Mouse (Mus musculus): ENCODE measurements at regions not wholly inside any gene's neighbourhood (a gene's known extent, or its start where the extent isn't known, plus 50 kb on each side); places are given as distances from the start of the nearest gene placed in this dataset.

DNA sequence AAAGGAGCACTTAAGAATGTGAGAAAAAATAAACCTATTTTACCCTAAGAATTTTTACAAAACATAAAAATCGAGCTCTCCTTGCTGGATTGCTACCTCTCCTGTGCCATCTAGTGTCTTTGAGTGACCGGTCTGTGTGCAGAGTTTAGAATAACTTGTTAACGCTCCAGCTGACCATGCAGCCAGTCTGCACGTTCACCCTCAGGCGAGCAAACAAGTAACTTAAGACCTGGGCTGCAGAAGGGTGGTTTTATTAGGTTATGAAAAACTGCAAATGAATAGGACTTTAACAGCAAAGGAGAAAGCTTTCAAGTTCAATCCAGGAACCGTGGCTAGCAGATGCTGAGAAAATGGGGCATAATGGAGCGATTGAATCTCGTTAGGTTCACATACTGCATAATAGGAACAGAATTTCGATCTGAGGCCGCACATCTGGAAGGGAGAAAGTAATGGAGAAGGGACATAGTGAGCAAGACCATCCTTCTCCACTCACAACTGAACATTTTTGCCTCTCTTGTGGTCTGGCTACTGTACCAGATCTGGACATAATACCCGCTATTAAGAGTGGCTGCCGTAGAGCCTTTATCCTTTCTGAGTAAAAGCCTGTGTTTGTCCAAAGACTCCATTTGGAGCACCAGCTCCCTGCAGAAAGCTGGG, 363.0 kb upstream of the Intu start:
- no peak for DNase-seq (ENCODE audit: low read depth)

DNA sequence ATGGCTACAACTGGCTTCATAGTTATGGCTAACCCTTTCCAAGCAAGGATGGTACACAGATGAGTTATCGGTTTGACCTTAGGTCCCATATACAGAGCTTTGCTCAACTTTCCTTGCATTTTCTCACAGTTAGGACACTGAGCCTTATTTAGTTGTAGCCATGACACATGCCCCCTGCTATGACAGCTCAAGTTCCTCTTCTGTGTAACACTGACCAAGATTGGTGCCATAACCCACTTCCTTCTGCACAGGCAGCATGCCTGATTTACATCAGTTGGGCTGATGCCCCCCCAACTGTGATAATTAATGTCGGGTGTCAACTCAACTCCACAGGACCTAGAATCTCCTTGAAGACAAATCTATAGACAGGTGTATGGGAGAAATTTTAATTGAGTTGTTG, 361.5 kb upstream of the Intu start:
- DNase-seq (ENCODE audit: low read depth): no peak

DNA sequence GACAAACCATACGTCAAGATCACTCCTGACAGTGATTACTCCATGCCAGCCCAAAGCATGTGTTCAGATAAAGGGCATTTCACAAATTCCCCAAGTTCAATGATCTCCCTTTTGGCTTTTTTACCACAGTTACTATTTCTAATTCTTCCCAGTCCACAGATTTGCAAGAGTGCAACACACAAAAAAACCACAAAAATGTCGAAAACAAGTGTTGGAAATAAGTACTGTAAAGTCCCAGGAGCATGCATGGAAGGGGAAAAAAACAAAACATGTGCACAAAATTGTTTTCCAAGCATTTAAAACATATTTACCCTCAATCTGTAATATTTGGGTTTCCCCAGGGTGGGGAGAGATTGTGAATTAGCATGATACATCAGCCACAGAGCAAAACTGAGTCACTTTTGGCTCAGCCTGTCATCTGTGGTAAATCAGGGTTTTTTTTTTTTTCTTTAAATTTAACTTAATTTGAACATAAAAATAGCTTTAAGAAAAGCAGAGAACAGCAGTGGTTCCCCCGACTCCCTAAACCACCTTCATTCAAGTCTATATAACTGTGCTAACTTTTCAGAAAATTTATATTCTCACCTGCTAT, 351.3 kb upstream of the Intu start:
- no peak for DNase-seq (ENCODE audit: low read depth)

- DNase-seq (ENCODE audit: low read depth): no peak
Observed at GRCm38 (mm10) chr3:40185597-40186320, 345.3 kb upstream of the Intu start.

GRCm38 (mm10) chr3:40189529-40189928, 341.6 kb upstream of the Intu start:
- no peak for DNase-seq (ENCODE audit: low read depth)

- DNase-seq (ENCODE audit: low read depth): no peak
Observed at GRCm38 (mm10) chr3:40190024-40190423, 341.1 kb upstream of the Intu start.

- DNase-seq (ENCODE audit: low read depth): no peak
Observed at GRCm38 (mm10) chr3:40200174-40200573, 330.9 kb upstream of the Intu start.

DNA sequence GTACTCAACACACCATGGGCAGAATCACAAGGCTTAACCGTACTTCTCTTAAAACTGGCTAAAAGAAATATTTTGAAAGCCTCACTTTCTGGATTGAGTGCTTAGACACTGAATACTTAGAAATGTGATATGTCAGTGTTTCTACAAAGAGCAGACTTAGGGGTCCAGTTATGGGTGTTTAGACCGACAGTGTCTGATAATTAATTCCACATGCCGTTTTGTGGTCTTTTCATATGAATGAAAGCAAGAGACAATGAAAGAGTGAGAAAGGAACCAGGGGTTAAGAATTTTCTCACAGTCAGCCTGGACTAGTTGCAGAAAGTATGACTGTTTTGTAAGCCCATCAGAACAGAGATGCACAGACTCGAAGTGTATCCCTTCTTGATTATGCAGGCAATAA, 324.8 kb upstream of the Intu start:
- no peak for DNase-seq (ENCODE audit: low read depth)

DNA sequence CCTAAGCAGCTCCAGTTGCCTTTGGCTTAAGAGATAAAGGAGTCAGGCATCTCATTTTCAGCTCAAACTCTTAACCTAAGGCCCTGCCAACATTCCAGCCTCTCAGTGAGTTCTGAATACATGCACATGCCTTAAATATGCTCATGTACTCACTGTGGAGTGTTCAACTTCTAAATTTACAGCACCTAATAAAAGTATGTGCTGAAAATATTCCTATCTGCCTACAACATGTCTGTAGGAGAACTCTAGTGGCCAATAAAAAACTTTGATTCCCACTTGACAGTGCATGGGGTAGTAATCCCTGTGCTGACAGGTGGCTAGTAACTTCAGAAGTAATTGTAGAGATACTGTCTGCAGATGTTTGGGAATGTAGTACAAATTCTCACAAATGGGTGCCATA, 319.3 kb upstream of the Intu start:
- no peak for DNase-seq (ENCODE audit: low read depth)

- no peak for DNase-seq (ENCODE audit: low read depth)
Observed at GRCm38 (mm10) chr3:40226772-40227171, 304.3 kb upstream of the Intu start.

DNA sequence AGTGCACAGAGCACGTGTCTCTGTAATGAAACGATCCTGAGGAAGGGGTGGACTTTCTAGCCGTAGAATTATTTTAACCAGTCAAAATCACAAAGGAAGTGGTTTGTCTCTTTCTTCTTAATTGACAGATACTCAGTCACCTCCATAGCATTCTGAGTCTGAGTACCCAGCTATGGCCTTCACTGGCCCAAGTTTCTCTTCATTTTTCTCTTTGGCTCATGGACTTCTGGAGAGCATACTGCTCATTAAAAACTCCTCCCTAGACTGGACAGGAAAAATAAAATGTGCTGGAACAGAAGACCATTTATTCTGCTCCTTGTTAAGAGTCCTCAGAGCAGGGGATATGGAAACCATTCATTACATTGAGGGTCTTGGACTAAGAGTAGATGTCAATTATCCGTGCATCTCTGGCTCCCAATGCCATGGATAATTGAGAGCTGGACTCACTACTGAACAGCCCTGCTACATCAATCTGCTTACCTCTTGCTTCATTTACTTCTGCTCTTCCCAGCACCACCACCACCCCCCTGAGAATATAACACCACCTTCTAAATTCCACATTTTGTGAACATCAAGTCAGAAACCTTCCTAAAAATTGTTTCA, 287.5 kb upstream of the Intu start:
- DNase-seq (ENCODE audit: low read depth): no peak

GRCm38 (mm10) chr3:40254376-40254775, 276.7 kb upstream of the Intu start:
- no peak for DNase-seq (ENCODE audit: low read depth)

DNA sequence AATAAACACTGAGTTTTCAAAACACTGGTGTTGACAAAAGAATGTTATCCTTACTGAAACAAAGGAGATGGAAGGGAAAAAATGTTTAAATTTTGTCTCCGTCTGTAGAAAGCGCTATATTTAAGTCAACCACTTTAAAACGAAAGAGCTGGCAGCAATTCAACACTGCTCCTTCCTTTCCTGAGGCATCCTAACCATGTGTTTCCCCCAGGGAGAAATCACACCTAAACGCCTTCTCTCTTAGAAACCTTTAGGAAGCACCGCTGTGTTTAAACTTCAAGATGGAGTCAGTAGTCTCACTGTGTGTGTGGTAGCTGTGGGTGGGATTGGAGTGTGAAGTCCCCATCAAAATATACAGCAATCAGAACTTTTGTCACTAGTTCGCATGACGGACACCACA, 268.6 kb upstream of the Intu start:
- DNase-seq (ENCODE audit: low read depth): no peak

- DNase-seq (ENCODE audit: low read depth): no peak
Observed at GRCm38 (mm10) chr3:40267514-40267913, 263.6 kb upstream of the Intu start.

- DNase-seq (ENCODE audit: low read depth): no peak
Observed at GRCm38 (mm10) chr3:40282926-40283325, 248.2 kb upstream of the Intu start.

DNA sequence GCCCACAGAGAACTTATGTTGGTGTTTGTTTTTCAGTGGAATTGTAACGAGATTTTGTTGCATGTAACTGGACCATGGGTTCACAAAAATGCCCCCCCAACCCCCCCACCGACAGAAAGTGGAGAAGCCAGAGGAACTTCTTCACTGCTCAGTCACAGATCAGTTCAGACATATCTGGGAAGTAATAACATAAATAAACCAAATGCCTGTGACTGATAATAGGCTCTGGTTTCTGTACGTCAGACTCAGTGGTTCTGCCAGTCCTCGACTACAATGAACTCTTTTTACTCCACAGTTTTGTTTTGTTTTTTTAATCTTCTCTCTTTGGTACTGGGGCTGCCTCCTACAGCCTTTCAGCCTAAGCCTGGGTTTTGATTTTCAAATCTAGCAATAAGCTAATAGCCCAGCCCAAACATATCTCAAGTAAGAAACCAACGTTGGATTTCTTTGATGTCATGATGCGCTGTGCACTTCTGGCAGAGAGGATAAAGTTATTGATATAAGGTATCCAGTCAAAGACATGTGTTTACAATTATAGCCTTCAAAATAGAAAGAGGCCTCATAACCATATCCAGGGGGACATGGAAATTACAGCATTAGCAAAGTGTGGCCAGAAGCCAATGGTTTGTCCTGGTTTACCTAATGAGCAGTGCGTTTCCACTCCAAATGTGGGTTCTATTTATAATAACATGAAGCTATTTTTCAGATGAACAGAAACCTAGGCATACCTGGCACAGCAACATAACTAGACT, 244.0 kb upstream of the Intu start:
- no peak for DNase-seq (ENCODE audit: low read depth)

DNA sequence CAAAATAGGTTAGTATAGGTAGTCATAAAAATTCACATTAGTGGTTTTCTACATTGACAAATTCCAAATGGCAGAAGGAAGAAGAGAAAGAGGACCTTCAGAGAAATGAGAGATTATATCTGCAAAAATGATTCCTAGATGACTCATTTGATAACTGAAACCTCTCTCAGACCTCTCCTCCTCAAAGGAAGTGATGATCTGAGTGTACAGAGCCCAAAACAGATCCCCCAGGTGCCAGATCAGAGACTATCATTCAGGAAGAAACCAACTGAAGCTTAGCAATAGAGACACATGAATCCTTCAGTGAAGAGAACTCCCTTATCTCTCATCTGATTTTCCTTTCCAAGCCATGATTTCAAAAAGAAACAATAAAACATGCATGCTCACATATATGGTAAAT, 234.0 kb upstream of the Intu start:
- DNase-seq (ENCODE audit: low read depth): no peak

GRCm38 (mm10) chr3:40320319-40320718, 210.8 kb upstream of the Intu start:
- no peak for DNase-seq (ENCODE audit: low read depth)

GRCm38 (mm10) chr3:40325872-40326803, 204.9 kb upstream of the Intu start:
- DNase-seq (ENCODE audit: low read depth): no peak

DNA sequence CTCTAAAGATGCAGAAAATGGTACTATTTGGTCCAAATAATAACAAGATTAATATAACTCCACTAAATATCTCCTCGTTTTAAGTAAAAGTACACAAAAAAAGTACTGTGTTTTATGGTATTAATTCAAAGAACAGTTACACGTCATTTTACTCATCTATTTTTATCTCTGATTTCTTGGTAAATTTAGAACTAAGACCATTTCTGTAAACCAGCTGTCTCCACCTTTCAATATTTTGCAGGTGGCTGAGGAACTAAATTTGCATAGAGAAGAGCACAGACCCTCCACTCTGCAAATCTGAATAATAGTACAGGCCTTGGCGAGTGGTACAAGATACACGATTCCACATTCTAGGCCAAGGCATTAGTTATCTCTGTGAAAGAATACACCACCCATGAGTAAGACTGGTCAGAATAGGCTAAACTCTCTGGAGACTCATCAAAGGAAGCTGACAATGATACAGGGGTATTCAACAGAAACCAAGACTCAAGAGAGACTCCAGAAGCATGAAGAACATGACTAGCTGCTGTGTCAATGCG, 191.5 kb upstream of the Intu start:
- no peak for DNase-seq (ENCODE audit: low read depth)

DNA sequence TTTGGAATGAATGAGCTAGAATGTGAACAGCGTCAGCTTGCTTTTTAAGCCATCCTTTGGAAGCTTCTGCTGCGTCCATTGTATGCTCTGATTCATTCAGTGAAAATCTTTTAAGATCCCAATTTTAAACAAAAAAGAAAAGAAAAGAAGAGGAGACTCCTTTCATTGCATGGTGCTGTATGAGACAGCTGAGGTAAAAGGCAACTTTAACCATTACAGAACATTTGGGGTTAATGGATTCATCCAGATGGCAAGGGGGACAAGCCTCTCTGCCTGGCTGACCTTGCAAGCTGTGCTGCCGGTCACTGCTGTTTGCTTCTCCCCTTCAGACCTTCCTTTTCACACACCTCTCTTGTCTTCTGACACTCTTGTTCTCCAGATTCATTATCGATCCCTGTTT, 176.0 kb upstream of the Intu start:
- DNase-seq (ENCODE audit: low read depth): no peak
